Mouse (Mus musculus): Measurements from ENCODE around the gene Nemp2.

The Nemp2 gene

GRCm38 (mm10) chr1:52630248-52630936 is at the start of gene Nemp2:
Nemp2 (plus strand) TSS chr1:52630703.
- DNase-seq (ENCODE audit: low spot score in 2 of 2), result peak; percentile 90 to 93

- no peak for DNase-seq (ENCODE audit: low spot score in 2 of 2)
These were observed 48.8 kb upstream of the Nemp2 start for GRCm38 (mm10) chr1:52581744-52582143.

- no peak for DNase-seq (ENCODE audit: low spot score in 2 of 2)
These were observed 47.6 kb upstream of the Nemp2 start for GRCm38 (mm10) chr1:52582866-52583265.

- peak; percentile 10 to 20 for DNase-seq (ENCODE audit: low spot score in 2 of 2)
These were observed 33.4 kb upstream of the Nemp2 start for GRCm38 (mm10) chr1:52596982-52597646.

- peak in 1 of 2 experiments; percentile 32 for DNase-seq (ENCODE audit: low spot score in 2 of 2)
These were observed 32.7 kb upstream of the Nemp2 start for GRCm38 (mm10) chr1:52597761-52598160.

GRCm38 (mm10) chr1:52598361-52598760 is 32.1 kb upstream of the Nemp2 start:
- no peak for DNase-seq (ENCODE audit: low spot score in 2 of 2)

- no peak for DNase-seq (ENCODE audit: low spot score in 2 of 2)
These were observed 29.0 kb upstream of the Nemp2 start for GRCm38 (mm10) chr1:52601496-52601895.

GRCm38 (mm10) chr1:52607700-52608099 is 22.8 kb upstream of the Nemp2 start:
- DNase-seq (ENCODE audit: low spot score in 2 of 2), result no peak

GRCm38 (mm10) chr1:52608486-52608885 is 22.0 kb upstream of the Nemp2 start:
- no peak for DNase-seq (ENCODE audit: low spot score in 2 of 2)

- peak in 1 of 2 experiments; percentile 33 for DNase-seq (ENCODE audit: low spot score in 2 of 2)
These were observed 12.3 kb upstream of the Nemp2 start for GRCm38 (mm10) chr1:52618217-52618616.

- no peak for DNase-seq (ENCODE audit: low spot score in 2 of 2)
These were observed 10.1 kb upstream of the Nemp2 start for GRCm38 (mm10) chr1:52620442-52620841.

- DNase-seq (ENCODE audit: low spot score in 2 of 2), result peak; percentile 14 to 36
These were observed 415 bp downstream of the Nemp2 start for GRCm38 (mm10) chr1:52630937-52631299.

GRCm38 (mm10) chr1:52631570-52631969 is 1.1 kb downstream of the Nemp2 start:
- DNase-seq (ENCODE audit: low spot score in 2 of 2), result no peak

GRCm38 (mm10) chr1:52634251-52634650 is 3.7 kb downstream of the Nemp2 start:
- no peak for DNase-seq (ENCODE audit: low spot score in 2 of 2)

GRCm38 (mm10) chr1:52635932-52636331 is 5.4 kb downstream of the Nemp2 start:
- DNase-seq (ENCODE audit: low spot score in 2 of 2), result no peak

- DNase-seq (ENCODE audit: low spot score in 2 of 2), result no peak
These were observed 7.6 kb downstream of the Nemp2 start for GRCm38 (mm10) chr1:52638101-52638500.

- no peak for DNase-seq (ENCODE audit: low spot score in 2 of 2)
These were observed 8.6 kb downstream of the Nemp2 start for GRCm38 (mm10) chr1:52639090-52639489.

GRCm38 (mm10) chr1:52640266-52640665 is 9.8 kb downstream of the Nemp2 start:
- no peak for DNase-seq (ENCODE audit: low spot score in 2 of 2)

- no peak for DNase-seq (ENCODE audit: low spot score in 2 of 2)
These were observed 10.2 kb downstream of the Nemp2 start for GRCm38 (mm10) chr1:52640736-52641135.

GRCm38 (mm10) chr1:52648153-52649027 is 17.9 kb downstream of the Nemp2 start:
- peak; percentile 42 to 78 for DNase-seq (ENCODE audit: low spot score in 2 of 2)

GRCm38 (mm10) chr1:52650066-52650465 is 19.6 kb downstream of the Nemp2 start:
- no peak for DNase-seq (ENCODE audit: low spot score in 2 of 2)

GRCm38 (mm10) chr1:52652601-52653253 is 22.2 kb downstream of the Nemp2 start:
- DNase-seq (ENCODE audit: low spot score in 2 of 2), result no peak

Data from heart, adult 9 months (tissue).